Mouse (Mus musculus) testis, adult 2 months (tissue): ENCODE data around the gene Zpr1. TPM values are rescaled to one million over a fixed set of nuclear protein-coding genes. Genes with fewer than 3 reads are reported as not detected.
"Not testable (repeated sequence)": the region's sequence is repeated elsewhere in the genome, so short reads cannot be mapped to it uniquely, and the experiment has no call there.

Source experiments
- H3K27ac ChIP-seq: fragments of 200-500 bp; 2 replicates; pipeline ENCODE4 v1.5.1; 2012; ENCODE audit warnings: low read depth, low read length; ENCODE audit not compliant: control insufficient read depth, insufficient read depth
- H3K27me3 ChIP-seq: fragments of 200-500 bp; 2 replicates; pipeline ENCODE4 v1.6.1; 2012; ENCODE audit warnings: mild to moderate bottlenecking, low read length, moderate library complexity; ENCODE audit not compliant: control insufficient read depth, insufficient read depth
- H3K36me3 ChIP-seq: fragments of 200-500 bp; 2 replicates; pipeline ENCODE4 v1.6.1; 2012; ENCODE audit warnings: mild to moderate bottlenecking, low read length; ENCODE audit not compliant: control insufficient read depth, insufficient read depth
- H3K4me1 ChIP-seq: fragments of 200-500 bp; 2 replicates; pipeline ENCODE4 v1.6.1; 2012; ENCODE audit warnings: low read length; ENCODE audit not compliant: control insufficient read depth, insufficient read depth
- H3K4me3 ChIP-seq: fragments of 200-500 bp; 2 replicates; pipeline ENCODE4 v1.5.1; 2012; ENCODE audit warnings: low read depth, mild to moderate bottlenecking, low read length, moderate library complexity, mixed read lengths; ENCODE audit not compliant: control insufficient read depth
- CTCF ChIP-seq: fragments of 200-500 bp; IDR thresholded peaks from 2 replicates; pipeline ENCODE4 v1.5.1; 2012; ENCODE audit warnings: low read depth, mild to moderate bottlenecking, inconsistent platforms, low read length, moderate library complexity; ENCODE audit not compliant: control insufficient read depth, insufficient read depth, insufficient replicate concordance
- POLR2A ChIP-seq: fragments of 200-500 bp; IDR thresholded peaks from 2 replicates; pipeline ENCODE4 v1.6.1; 2012; ENCODE audit warnings: low read depth, mild to moderate bottlenecking, inconsistent platforms, low read length, moderate library complexity; ENCODE audit not compliant: control insufficient read depth
- polyA plus RNA-seq: library from polyadenylated mRNA; depleted of rRNA; stranded (reverse); fragments of >200 nt; gene quantifications from 2 replicates; pipeline ENCODE4 v1.2.3, GENCODE M21; 2012

Gene Zpr1
- polyA plus RNA-seq, 1 experiment = 46.5 TPM

DNA sequence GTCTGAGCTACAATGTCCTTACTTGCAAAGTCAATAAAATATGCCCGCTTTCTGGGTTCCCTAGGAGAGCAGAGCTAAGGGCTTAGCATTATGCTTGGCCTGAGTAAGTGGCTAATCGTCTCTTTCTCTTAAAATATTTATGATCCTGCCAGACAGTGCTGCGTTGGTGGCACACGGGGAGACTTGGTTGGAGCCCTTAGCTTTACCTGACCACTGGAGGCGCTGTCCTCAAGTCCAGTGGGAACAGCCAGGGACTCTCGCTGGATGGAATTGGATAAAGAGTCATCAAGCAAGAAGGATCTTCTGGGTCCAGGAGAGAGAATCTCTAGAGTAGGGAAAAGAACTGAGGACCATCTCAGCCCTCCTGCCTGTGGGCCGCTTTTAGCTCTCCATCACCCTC is 36.3 kb downstream of the Zpr1 start:
- H3K4me1 ChIP-seq = no peaks in the 10 kb centered on the region
- H3K27ac ChIP-seq = no peak overlapping the region

DNA sequence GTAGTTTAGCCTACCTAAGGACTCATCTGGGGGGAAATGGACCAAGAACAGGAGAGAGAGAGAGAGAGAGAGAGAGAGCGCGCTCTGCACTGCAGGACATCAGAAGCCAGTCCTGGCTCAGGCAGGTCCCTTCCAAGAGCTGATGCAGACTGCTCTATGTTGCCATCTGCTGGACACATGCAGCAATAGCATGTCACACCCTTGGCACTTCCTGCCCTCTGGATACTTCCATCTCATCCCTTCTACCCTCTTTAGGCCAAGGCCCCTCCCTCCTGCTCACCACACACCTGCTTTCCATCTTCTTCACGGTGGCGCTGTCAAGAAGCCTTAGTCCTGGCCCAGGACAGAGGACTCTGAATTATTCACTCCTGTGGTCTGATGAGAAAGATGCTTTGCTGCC is 41.6 kb downstream of the Zpr1 start:
- H3K36me3 ChIP-seq = no peaks in the 10 kb centered on the region
- peak overlapping the region; percentile 72 for H3K4me3 ChIP-seq
- no peak for TF ChIP-seq POLR2A
- peak; percentile 95; the same call in 1 of the 2 replicates for TF ChIP-seq CTCF
- H3K27ac ChIP-seq = no peak overlapping the region
- no peaks in the 10 kb centered on the region for H3K27me3 ChIP-seq
- peaks cover 4% of the 10 kb centered on the region; the same call in 1 of the 2 replicates for H3K4me1 ChIP-seq

More for the DNA sequence above, 36.3 kb downstream of the Zpr1 start:
- H3K27me3 ChIP-seq = no peaks in the 10 kb centered on the region
- no peak for TF ChIP-seq POLR2A
- TF ChIP-seq CTCF = peak; percentile 13; the same call in 1 of the 2 replicates
- H3K36me3 ChIP-seq = no peaks in the 10 kb centered on the region
- no peak overlapping the region for H3K4me3 ChIP-seq

DNA sequence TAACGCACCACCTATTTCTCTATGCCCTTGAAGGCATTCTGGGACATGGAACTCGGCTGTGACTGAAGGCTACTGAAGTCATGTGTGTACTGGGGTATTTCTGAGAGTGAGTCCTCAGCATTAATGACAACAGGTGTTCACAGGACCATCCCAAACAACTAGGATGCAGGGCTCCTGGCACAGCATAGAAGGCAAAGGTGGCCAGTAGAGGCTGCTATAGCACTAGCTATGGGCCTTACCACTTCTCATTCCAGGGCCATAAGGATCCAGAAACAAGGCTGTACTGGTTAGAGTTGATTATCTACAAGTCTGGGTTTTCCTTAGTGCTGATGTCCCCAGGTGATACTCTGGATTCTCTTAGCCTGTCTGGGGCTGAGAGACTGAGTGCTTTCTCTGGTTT is 42.1 kb downstream of the Zpr1 start:
- H3K27me3 ChIP-seq = no peaks in the 10 kb centered on the region
- no peak overlapping the region for H3K27ac ChIP-seq
- H3K36me3 ChIP-seq = no peaks in the 10 kb centered on the region
- peak overlapping the region; percentile 72 for H3K4me3 ChIP-seq
- TF ChIP-seq POLR2A (no peak), CTCF (no peak)
- peaks cover 4% of the 10 kb centered on the region; the same call in 1 of the 2 replicates for H3K4me1 ChIP-seq

DNA sequence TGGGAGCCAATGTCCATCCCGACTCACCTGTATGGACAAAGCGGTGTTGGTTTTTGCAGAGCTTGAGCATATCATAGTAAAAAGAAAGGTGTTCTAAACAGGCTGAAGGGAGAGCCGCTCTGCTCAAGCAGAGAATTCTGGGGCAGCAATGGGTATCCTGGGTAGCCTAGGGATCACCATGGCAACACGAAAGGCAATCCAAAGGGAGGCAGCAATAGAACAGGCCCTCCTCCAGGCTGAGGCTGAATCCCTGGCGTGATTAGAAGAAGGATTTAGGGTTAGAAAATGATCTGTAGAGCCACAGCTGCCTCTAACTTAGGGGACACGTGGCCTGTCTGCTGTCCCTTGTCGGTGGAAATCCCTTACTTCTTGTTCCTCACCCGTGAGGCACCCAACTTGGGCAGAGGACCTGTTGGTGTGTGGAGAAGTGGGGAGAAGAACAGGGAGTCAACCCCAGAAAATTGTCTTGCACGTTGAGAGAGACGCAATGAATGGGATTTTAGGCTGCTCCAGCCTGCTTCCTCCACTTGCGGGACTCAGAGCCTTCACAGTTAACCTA is 43.0 kb downstream of the Zpr1 start:
- peak; percentile 29; the same call in 1 of the 2 replicates for TF ChIP-seq POLR2A
- TF ChIP-seq CTCF = no peak
- Histone ChIP-seq H3K36me3 (no peaks in the 10 kb centered on the region), H3K27me3 (no peaks in the 10 kb centered on the region), H3K4me1 (peaks cover 4% of the 10 kb centered on the region; the same call in 1 of the 2 replicates), H3K4me3 (peak overlapping the region; percentile 72), H3K27ac (peak overlapping the region; percentile 3; the same call in 1 of the 2 replicates)

DNA sequence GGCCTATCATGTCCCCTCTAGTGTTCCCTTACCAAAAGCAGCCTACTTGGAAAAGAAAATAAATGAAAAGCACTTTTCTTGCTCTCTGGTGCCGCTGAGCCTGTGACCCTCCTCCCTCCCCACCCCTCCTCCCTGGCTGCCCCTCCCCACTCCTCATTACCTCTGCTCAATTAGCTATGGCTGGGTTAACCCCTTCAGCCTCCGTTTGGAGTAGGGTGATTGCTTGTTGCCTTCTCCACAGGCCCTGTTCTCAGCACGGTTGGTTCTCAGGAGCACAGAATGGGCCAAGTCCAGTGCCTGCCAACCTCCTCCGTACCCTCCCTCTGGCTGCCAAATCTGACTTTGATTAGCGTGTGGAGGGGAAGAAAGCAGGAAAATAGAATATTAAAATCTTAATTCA is 43.5 kb downstream of the Zpr1 start:
- Histone ChIP-seq H3K36me3 (no peaks in the 10 kb centered on the region), H3K27ac (no peak overlapping the region), H3K4me1 (peaks cover 4% of the 10 kb centered on the region; the same call in 1 of the 2 replicates), H3K4me3 (peak overlapping the region; percentile 72), H3K27me3 (no peaks in the 10 kb centered on the region)
- TF ChIP-seq CTCF (no peak), POLR2A (no peak)

DNA sequence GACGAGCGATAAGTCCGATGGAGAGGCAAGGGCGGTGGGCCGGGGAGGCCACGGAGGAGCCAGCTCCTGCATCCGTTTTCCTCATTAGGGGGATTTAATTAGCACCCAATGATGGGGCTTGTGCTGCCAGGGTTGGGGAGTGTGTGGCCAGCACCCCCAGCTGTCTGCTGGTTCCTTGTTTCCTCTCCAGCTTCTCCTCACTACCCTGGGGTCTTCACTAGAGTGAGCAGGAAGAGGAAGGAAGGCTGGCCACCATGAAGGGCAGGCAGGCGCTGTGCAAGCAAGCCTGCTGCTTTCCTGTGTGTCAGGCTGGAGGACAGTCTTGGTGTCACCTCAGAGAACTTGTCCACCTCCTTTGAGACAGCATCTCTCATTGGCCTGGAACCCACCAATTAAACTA is 44.0 kb downstream of the Zpr1 start:
- Histone ChIP-seq H3K36me3 (no peaks in the 10 kb centered on the region), H3K27me3 (no peaks in the 10 kb centered on the region), H3K4me3 (peak overlapping the region; percentile 63), H3K27ac (no peak overlapping the region), H3K4me1 (peaks cover 4% of the 10 kb centered on the region; the same call in 1 of the 2 replicates)
- no peak for TF ChIP-seq POLR2A
- no peak for TF ChIP-seq CTCF

DNA sequence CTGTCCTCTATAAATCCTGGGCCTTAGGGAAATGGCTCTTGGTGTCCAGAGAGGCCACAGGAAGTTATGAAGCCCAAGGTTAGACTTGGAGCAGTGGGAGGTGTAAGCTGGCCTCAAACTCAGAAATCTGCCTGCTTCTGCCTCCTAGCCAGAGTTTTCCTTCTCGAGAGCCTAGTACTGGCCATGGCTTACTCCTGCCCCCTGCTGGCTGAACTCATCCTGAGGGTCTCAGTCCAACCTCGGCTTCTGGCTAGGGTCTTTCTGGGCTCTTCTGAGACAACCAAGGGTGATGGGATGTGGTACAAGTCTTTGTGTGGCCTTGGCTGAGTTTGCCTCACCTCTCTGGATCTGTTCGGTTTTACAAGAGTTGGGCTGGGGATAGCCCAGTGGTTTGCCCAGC is 45.1 kb downstream of the Zpr1 start:
- peak overlapping the region; percentile 82 for H3K4me3 ChIP-seq
- H3K27ac ChIP-seq = no peak overlapping the region
- no peak for TF ChIP-seq POLR2A
- peak; percentile 39; the same call in 1 of the 2 replicates for TF ChIP-seq CTCF
- peaks cover 4% of the 10 kb centered on the region; the same call in 1 of the 2 replicates for H3K4me1 ChIP-seq
- H3K36me3 ChIP-seq = no peaks in the 10 kb centered on the region
- H3K27me3 ChIP-seq = no peaks in the 10 kb centered on the region

DNA sequence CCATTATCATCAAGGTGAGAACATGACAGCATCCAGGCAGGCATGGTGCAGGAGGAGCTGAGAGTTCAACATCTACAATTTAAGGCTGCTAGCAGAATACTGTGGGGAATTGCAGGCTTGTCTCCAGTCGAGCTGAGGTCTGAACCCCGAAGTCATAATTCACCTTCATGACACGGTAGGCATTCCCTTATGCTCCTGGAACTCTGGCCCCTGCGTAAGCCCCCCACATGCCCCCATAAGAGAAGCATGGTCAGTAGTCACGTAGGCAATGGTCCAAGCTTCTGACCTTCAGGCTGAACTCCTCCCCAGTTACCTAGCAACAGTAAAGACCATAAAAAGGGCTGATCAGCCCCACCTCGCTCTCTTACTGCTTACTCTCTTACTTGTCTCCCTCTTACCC is 47.0 kb downstream of the Zpr1 start, which contains the start of gene 4931429L15Rik:
Gene 4931429L15Rik, minus strand, starts transcription at position 101 of the 400 bp plus-strand sequence.
- H3K4me1 ChIP-seq, H3K36me3 ChIP-seq, H3K27ac ChIP-seq, H3K27me3 ChIP-seq: not testable (repeated sequence)
- peak within 1 kb of the TSS; percentile 82 for H3K4me3 ChIP-seq
